Mouse (Mus musculus) MEL (cell line): ENCODE results near the gene Pigo. TPM values are rescaled to one million over a fixed set of nuclear protein-coding genes. Genes with fewer than 3 reads are reported as not detected.

Experiments
- DNase-seq: peaks from one replicate; pipeline ENCODE4 v3.0.0; 2011; ENCODE audit warnings: low read depth, low spot score
- H3K27ac ChIP-seq: 2 replicates; pipeline ENCODE4 v1.5.1; 2012; ENCODE audit warnings: low read depth, mild to moderate bottlenecking, control low read depth, low read length, moderate library complexity; ENCODE audit not compliant: control insufficient read depth
- H3K27me3 ChIP-seq, 2 experiments: fragments of 150-350 bp in 1 of 2; sonication (generic) in 1 of 2; 2 replicates each; pipeline ENCODE4 v1.6.1; 2012; ENCODE audit warnings: low read length in 2 of 2, mild to moderate bottlenecking in 2 of 2, improper control_type of control experiment in 1 of 2, moderate library complexity in 1 of 2; ENCODE audit not compliant: insufficient read depth in 2 of 2, control insufficient read depth in 1 of 2
- H3K36me3 ChIP-seq, 2 experiments: 2 replicates each; pipeline ENCODE4 v1.6.1; 2012 to 2014; ENCODE audit warnings: low read length in 2 of 2, improper control_type of control experiment in 1 of 2, inconsistent platforms in 1 of 2, mild to moderate bottlenecking in 1 of 2; ENCODE audit not compliant: insufficient read depth in 2 of 2, control insufficient read depth in 1 of 2
- H3K4me1 ChIP-seq, 2 experiments: fragments of 150-350 bp in 1 of 2; sonication (generic) in 1 of 2; 2 replicates each; pipeline ENCODE4 v1.6.1; 2012; ENCODE audit warnings: low read length in 2 of 2, improper control_type of control experiment in 1 of 2, mild to moderate bottlenecking in 1 of 2; ENCODE audit not compliant: insufficient read depth in 2 of 2, control insufficient read depth in 1 of 2
- H3K4me3 ChIP-seq, 2 experiments: fragments of 150-350 bp in 1 of 2; sonication (generic) in 1 of 2; 2 replicates each; pipeline ENCODE4 v1.5.1; 2012; ENCODE audit warnings: low read depth in 2 of 2, low read length in 2 of 2, mild to moderate bottlenecking in 2 of 2, moderate library complexity in 2 of 2, control low read depth in 1 of 2, improper control_type of control experiment in 1 of 2; ENCODE audit not compliant: control insufficient read depth in 1 of 2, insufficient read depth in 1 of 2
- H3K79me2 ChIP-seq: 2 replicates; pipeline ENCODE4 v1.6.1; 2012; ENCODE audit warnings: mild to moderate bottlenecking, low read length, moderate library complexity; ENCODE audit not compliant: control insufficient read depth, poor library complexity, insufficient read depth
- H3K9ac ChIP-seq: 2 replicates; pipeline ENCODE4 v1.6.1; 2012; ENCODE audit warnings: low read depth, mild to moderate bottlenecking, control low read depth, low read length, moderate library complexity; ENCODE audit not compliant: control insufficient read depth, poor library complexity, severe bottlenecking
- H3K9me3 ChIP-seq: fragments of 150-350 bp; sonication (generic); replicated peaks from 2 replicates; pipeline ENCODE4 v1.6.1; 2012; ENCODE audit warnings: mild to moderate bottlenecking, low read length, improper control_type of control experiment, moderate library complexity; ENCODE audit not compliant: insufficient read depth
- CHD2 ChIP-seq: IDR thresholded peaks from 2 replicates; pipeline ENCODE4 v1.6.1; 2011; ENCODE audit warnings: low read length, improper control_type of control experiment
- CTCF ChIP-seq, 3 experiments: IDR thresholded peaks in 2 of 3; conservative IDR thresholded peaks in 1 of 3; 2 replicates each; pipeline ENCODE4 v1.5.1; 2011 to 2012; ENCODE audit warnings: low read length in 3 of 3, low read depth in 2 of 3, mild to moderate bottlenecking in 2 of 3, improper control_type of control experiment in 1 of 3, inconsistent platforms in 1 of 3, mixed read lengths in 1 of 3, moderate library complexity in 1 of 3; ENCODE audit not compliant: control insufficient read depth in 1 of 3, insufficient read depth in 1 of 3, poor library complexity in 1 of 3, severe bottlenecking in 1 of 3
- E2F4 ChIP-seq: IDR thresholded peaks from 2 replicates; pipeline ENCODE4 v1.6.1; 2011; ENCODE audit warnings: low read depth, low read length, improper control_type of control experiment, borderline replicate concordance
- EP300 ChIP-seq, 2 experiments: IDR thresholded peaks; 2 replicates each; pipeline ENCODE4 v1.6.1; 2011; ENCODE audit warnings: improper control_type of control experiment in 2 of 2, low read length in 2 of 2, low read depth in 1 of 2, mild to moderate bottlenecking in 1 of 2
- GABPA ChIP-seq: IDR thresholded peaks from 2 replicates; pipeline ENCODE4 v1.6.1; 2012; ENCODE audit warnings: low read depth, mild to moderate bottlenecking, inconsistent platforms, low read length, improper control_type of control experiment, moderate library complexity
- GATA1 ChIP-seq: IDR thresholded peaks from 2 replicates; pipeline ENCODE4 v1.6.1; 2011; ENCODE audit warnings: low read depth, low read length, improper control_type of control experiment
- MYB ChIP-seq: IDR thresholded peaks from 2 replicates; pipeline ENCODE4 v1.6.1; 2011; ENCODE audit warnings: mild to moderate bottlenecking, low read depth, low read length, improper control_type of control experiment
- MYC ChIP-seq: IDR thresholded peaks from 2 replicates; pipeline ENCODE4 v1.6.1; 2011; ENCODE audit warnings: low read depth, mild to moderate bottlenecking, low read length, improper control_type of control experiment, moderate library complexity
- NELFE ChIP-seq: IDR thresholded peaks from 2 replicates; pipeline ENCODE4 v1.6.1; 2011; ENCODE audit warnings: low read depth, low read length, improper control_type of control experiment
- NRF1 ChIP-seq: IDR thresholded peaks from 2 replicates; pipeline ENCODE4 v1.6.1; 2014; ENCODE audit warnings: low read depth, mild to moderate bottlenecking, inconsistent platforms, low read length, improper control_type of control experiment, moderate library complexity; ENCODE audit not compliant: poor library complexity, insufficient read depth, severe bottlenecking
- POLR2A ChIP-seq, 2 experiments: IDR thresholded peaks; 2 replicates each; pipeline ENCODE4 v1.6.1; 2011 to 2012; ENCODE audit warnings: low read length in 2 of 2, mild to moderate bottlenecking in 2 of 2, control low read depth in 1 of 2, improper control_type of control experiment in 1 of 2, low read depth in 1 of 2, moderate library complexity in 1 of 2; ENCODE audit not compliant: control insufficient read depth in 1 of 2, insufficient read depth in 1 of 2, poor library complexity in 1 of 2
- POLR2AphosphoS2 ChIP-seq: IDR thresholded peaks from 2 replicates; pipeline ENCODE4 v1.6.1; 2011; ENCODE audit warnings: low read length, improper control_type of control experiment
- RCOR1 ChIP-seq: IDR thresholded peaks from 2 replicates; pipeline ENCODE4 v1.6.1; 2012; ENCODE audit warnings: low read depth, mild to moderate bottlenecking, inconsistent platforms, low read length, improper control_type of control experiment
- SIN3A ChIP-seq: IDR thresholded peaks from 2 replicates; pipeline ENCODE4 v1.6.1; 2012; ENCODE audit warnings: low read length, improper control_type of control experiment, inconsistent platforms
- TBP ChIP-seq: IDR thresholded peaks from 2 replicates; pipeline ENCODE4 v1.8.0; 2011; ENCODE audit warnings: low read depth, low read length, improper control_type of control experiment
- TCF12 ChIP-seq: IDR thresholded peaks from 2 replicates; pipeline ENCODE4 v1.6.1; 2014; ENCODE audit warnings: low read depth, mild to moderate bottlenecking, inconsistent platforms, low read length, improper control_type of control experiment, moderate library complexity
- USF1 ChIP-seq: IDR thresholded peaks from 2 replicates; pipeline ENCODE4 v1.6.1; 2014; ENCODE audit warnings: low read depth, mild to moderate bottlenecking, inconsistent platforms, low read length, improper control_type of control experiment, moderate library complexity
- ZC3H11A ChIP-seq: IDR thresholded peaks from 2 replicates; pipeline ENCODE4 v1.6.1; 2012; ENCODE audit warnings: low read depth, mild to moderate bottlenecking, inconsistent platforms, low read length, improper control_type of control experiment
- ZKSCAN1 ChIP-seq: IDR thresholded peaks from 2 replicates; pipeline ENCODE4 v1.6.1; 2012; ENCODE audit warnings: low read depth, mild to moderate bottlenecking, inconsistent platforms, low read length, improper control_type of control experiment, moderate library complexity
- polyA plus RNA-seq, 2 experiments: library from polyadenylated mRNA; stranded (reverse) in 1 of 2; unstranded in 1 of 2; fragments of >175 nt in 1 of 2; fragments of >200 nt in 1 of 2; gene quantifications; 2 replicates each; pipeline versions ENCODE4 v1.2.1 to v1.2.4; 2012; ENCODE audit warnings: low replicate concordance in 2 of 2, low read depth in 1 of 2; ENCODE audit not compliant: insufficient read length in 2 of 2, insufficient read depth in 1 of 2, missing spikeins in 1 of 2
- total RNA-seq: library from RNA; depleted of rRNA; stranded (reverse); fragments of 300-350 nt; gene quantifications from 2 replicates; pipeline ENCODE4 v1.2.3, GENCODE M21; 2012

Gene Pigo
- total and polyA plus RNA-seq, 3 experiments, result 22.3 to 36.1 TPM; not detected in 1

- no peak for TF ChIP-seq ZC3H11A
- TF ChIP-seq E2F4, result no peak
These were observed 5.8 kb downstream of the Pigo start (continued) for GRCm38 (mm10) chr4:43019641-43020465.

GRCm38 (mm10) chr4:43019176-43019575 lies 6.4 kb downstream of the Pigo start:
- TF ChIP-seq USF1, result no peak
- no peak for TF ChIP-seq NRF1
- no peak for TF ChIP-seq GATA1
- no peak for TF ChIP-seq TCF12
- no peak for TF ChIP-seq NELFE
- no peak for TF ChIP-seq TBP
- no peak for TF ChIP-seq RCOR1
- no peak for TF ChIP-seq GABPA
- TF ChIP-seq MYB, result no peak
- no peak for TF ChIP-seq POLR2A (IDR thresholded peaks at IDR 0.05; ENCODE audit: control insufficient read depth in 1 of 2, insufficient read depth in 1 of 2, low read depth in 1 of 2, low read length in 2 of 2, poor library complexity in 1 of 2)
- no peak for TF ChIP-seq POLR2AphosphoS2
- TF ChIP-seq ZKSCAN1, result no peak
- no peak for TF ChIP-seq SIN3A
- no peak for TF ChIP-seq CHD2
- no peak for TF ChIP-seq MYC
- TF ChIP-seq EP300 (IDR thresholded peaks at IDR 0.05; ENCODE audit: low read depth in 1 of 2, low read length in 2 of 2), result no peak
- Histone ChIP-seq H3K27me3 (no peaks in the 10 kb centered on the region), H3K9me3 (no peaks in the 10 kb centered on the region), H3K79me2 (no peaks in the 10 kb centered on the region; the same call in 1 of the 2 replicates), H3K36me3 (peaks cover 0 to 2% of the 10 kb centered on the region in 2 experiments; a peak in 3 of 4 replicates), H3K4me3 (no peak overlapping the region), H3K9ac (no peak overlapping the region), H3K4me1 (no peaks in the 10 kb centered on the region), H3K27ac (no peak overlapping the region)
- DNase-seq, result no peak

- no peaks in the 10 kb centered on the region for H3K79me2 ChIP-seq
- DNase-seq, result no peak
- no peaks in the 10 kb centered on the region for H3K27me3 ChIP-seq
- peaks cover 0 to 2% of the 10 kb centered on the region in 2 experiments; a peak in 2 of 4 replicates for H3K36me3 ChIP-seq
- H3K9me3 ChIP-seq, result no peaks in the 10 kb centered on the region
- H3K4me3 ChIP-seq, result no peak overlapping the region
- H3K4me1 ChIP-seq, result no peaks in the 10 kb centered on the region
- no peak overlapping the region for H3K9ac ChIP-seq
- H3K27ac ChIP-seq, result no peak overlapping the region
- no peak for TF ChIP-seq CTCF (IDR thresholded peaks at IDR 0.05 in 2 of 3, conservative IDR thresholded peaks at IDR 0.05 in 1 of 3; ENCODE audit: control insufficient read depth in 1 of 3, insufficient read depth in 1 of 3, low read depth in 2 of 3, low read length in 3 of 3, poor library complexity in 1 of 3, severe bottlenecking in 1 of 3)
These were observed 7.5 kb downstream of the Pigo start for GRCm38 (mm10) chr4:43018156-43018555.
